Mouse (Mus musculus) limb, embryonic 10.5 days (tissue): Measurements from ENCODE around the gene Zfx. TPM values are rescaled to one million over a fixed set of nuclear protein-coding genes. Genes with fewer than 3 reads are reported as not detected.

ENCODE experiments used
- DNase-seq: peaks from one replicate; pipeline ENCODE4 v3.0.0-alpha.2; 2017; ENCODE audit warnings: low spot score
- H3K27ac ChIP-seq: fragments of 300-500 bp; sonication (generic); 2 replicates; pipeline ENCODE4 v1.5.1; 2016; ENCODE audit warnings: mild to moderate bottlenecking
- H3K27me3 ChIP-seq: fragments of 300-500 bp; sonication (generic); 2 replicates; pipeline ENCODE4 v1.6.1; 2016; ENCODE audit warnings: low read depth, mild to moderate bottlenecking; ENCODE audit not compliant: poor library complexity, severe bottlenecking
- H3K36me3 ChIP-seq: fragments of 300-500 bp; sonication (generic); 2 replicates; pipeline ENCODE4 v1.6.1; 2016; ENCODE audit warnings: mild to moderate bottlenecking, moderate library complexity
- H3K4me1 ChIP-seq: fragments of 300-500 bp; sonication (generic); 2 replicates; pipeline ENCODE4 v1.6.1; 2016
- H3K4me3 ChIP-seq: fragments of 300-500 bp; sonication (generic); 2 replicates; pipeline ENCODE4 v1.5.1; 2016; ENCODE audit warnings: mild to moderate bottlenecking, moderate library complexity
- H3K9me3 ChIP-seq: fragments of 300-500 bp; sonication (generic); replicated peaks from 2 replicates; pipeline ENCODE4 v1.6.1; 2016; ENCODE audit warnings: mild to moderate bottlenecking
- WGBS: fragments of 180-500 bp; shearing (Covaris S2); methylation state at CpG from one replicate; pipeline ENCODE4 v1.1.7; 2016; 5-methylcytosine and 5-hydroxymethylcytosine counted together
- polyA plus RNA-seq: library from polyadenylated mRNA; unstranded; fragments of >200 nt; fragmentation: Nextera tagmentation; extraction: Ambion mirVana; gene quantifications from 2 replicates; pipeline ENCODE4 v1.2.1, GENCODE M21; 2016

Zfx gene
- polyA plus RNA-seq, 1 experiment from 2014 or later, result 27.1 TPM

- Histone ChIP-seq H3K36me3 (no peaks in the 10 kb centered on the region), H3K4me3 (no peak overlapping the region), H3K9me3 (no peaks in the 10 kb centered on the region), H3K4me1 (no peaks in the 10 kb centered on the region), H3K27ac (no peak overlapping the region), H3K27me3 (peaks cover 77% of the 10 kb centered on the region)
- 88% methylated on average over 5 of the region's 5 CpGs for WGBS
- no peak for DNase-seq
These were observed 76.1 kb downstream of the Zfx start for GRCm38 (mm10) chrX:94047381-94047780.

GRCm38 (mm10) chrX:94032937-94033336, 90.6 kb downstream of the Zfx start:
- 39% methylated on average over 11 of the region's 11 CpGs for WGBS
- Histone ChIP-seq H3K27ac (no peak overlapping the region), H3K4me1 (no peaks in the 10 kb centered on the region), H3K4me3 (no peak overlapping the region), H3K9me3 (no peaks in the 10 kb centered on the region), H3K27me3 (peaks cover 85% of the 10 kb centered on the region), H3K36me3 (no peaks in the 10 kb centered on the region)
- peak; percentile 40 for DNase-seq

GRCm38 (mm10) chrX:94030081-94030480, 93.4 kb downstream of the Zfx start:
- no peaks in the 10 kb centered on the region for H3K9me3 ChIP-seq
- peaks cover 89% of the 10 kb centered on the region for H3K27me3 ChIP-seq
- no peak overlapping the region for H3K27ac ChIP-seq
- WGBS, result 50% methylated on average over 7 of the region's 7 CpGs
- H3K4me1 ChIP-seq, result no peaks in the 10 kb centered on the region
- H3K36me3 ChIP-seq, result no peaks in the 10 kb centered on the region
- no peak for DNase-seq
- no peak overlapping the region for H3K4me3 ChIP-seq

Other genes with a start within 250 kb of the Zfx start
- not detected in 2 replicates for gene AU015836, start 155.0 kb downstream of the Zfx start, polyA plus RNA-seq
- 104 and 105 TPM in 2 replicates for gene Eif2s3x, start 89.2 kb upstream of the Zfx start, polyA plus RNA-seq
- 4.2 and 6.8 TPM in 2 replicates for gene Klhl15, start 110.9 kb upstream of the Zfx start, polyA plus RNA-seq
- gene Fam90a1b, start 243.1 kb upstream of the Zfx start, polyA plus RNA-seq, result 0.09 and 0.10 TPM in 2 replicates
- gene Apoo, start 243.4 kb upstream of the Zfx start, polyA plus RNA-seq, result 109 and 112 TPM in 2 replicates